Mouse (Mus musculus): Measurements from ENCODE around the gene Mvb12a. TPM values are rescaled to one million over a fixed set of nuclear protein-coding genes. Genes with fewer than 3 reads are reported as not detected.
A peak's percentile ranks its signal among the peaks of the same experiment; 100 is the strongest.

The Mvb12a gene
- total RNA-seq, 4 experiments from 2014 or later, result 72.6 to 87.3 (median 82.3) TPM

DNA sequence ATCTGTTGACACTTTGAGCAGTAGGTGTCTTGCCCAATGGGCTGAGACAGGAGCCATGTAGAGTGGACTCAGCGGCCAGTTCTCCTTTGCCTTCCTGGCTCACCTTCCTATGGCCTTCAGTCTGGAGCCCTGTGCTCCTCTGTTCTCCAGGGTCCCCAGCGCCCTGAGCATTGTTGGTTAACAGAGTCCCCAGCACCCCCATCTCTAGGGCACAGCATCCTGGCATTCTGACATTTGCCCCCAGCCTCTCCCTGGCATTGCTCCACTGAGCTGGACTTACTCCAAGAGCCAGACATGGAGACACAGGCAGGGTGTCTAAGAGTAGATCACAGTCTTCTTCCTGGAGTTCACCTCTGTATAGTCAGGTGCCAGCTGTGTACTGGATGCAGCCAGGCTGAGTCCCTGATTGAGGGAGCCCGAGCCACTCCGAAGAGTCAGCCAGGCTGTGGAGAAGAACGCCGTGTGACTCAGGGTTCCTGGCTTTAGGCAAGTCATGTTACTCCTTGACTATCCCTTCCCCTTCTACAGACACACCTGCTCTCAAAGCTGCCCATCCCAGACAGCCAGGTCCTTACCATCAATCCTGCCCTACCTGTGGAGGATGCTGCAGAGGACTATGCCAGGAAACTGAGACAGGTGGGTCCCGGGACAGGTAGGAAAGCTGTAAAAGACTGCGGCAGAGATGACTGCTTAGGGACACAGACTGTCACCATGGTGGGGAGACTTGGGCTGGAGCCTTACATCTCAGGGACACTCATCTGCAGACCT, 51.0 kb downstream of the Mvb12a start:
- no peak for DNase-seq

DNA sequence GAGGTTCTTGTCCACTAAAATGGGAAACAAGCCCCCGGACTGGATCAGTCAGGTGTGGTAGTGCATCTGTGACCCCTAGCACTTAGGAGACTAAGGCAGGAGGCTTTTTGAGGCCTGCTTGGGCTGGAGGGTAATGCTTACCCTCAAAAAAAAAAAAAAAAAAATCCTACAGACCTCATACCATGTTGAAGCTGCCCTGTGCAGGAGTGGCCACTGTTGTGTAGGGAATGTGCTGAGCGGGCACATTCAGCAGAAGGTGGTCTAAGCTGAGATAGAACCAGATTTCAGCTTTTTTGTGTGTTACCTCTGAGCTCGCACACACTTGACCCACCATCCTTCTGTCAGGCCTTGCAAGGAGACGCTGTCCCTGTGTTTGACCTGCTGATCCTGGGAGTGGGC, 51.6 kb downstream of the Mvb12a start:
- DNase-seq, result no peak

DNA sequence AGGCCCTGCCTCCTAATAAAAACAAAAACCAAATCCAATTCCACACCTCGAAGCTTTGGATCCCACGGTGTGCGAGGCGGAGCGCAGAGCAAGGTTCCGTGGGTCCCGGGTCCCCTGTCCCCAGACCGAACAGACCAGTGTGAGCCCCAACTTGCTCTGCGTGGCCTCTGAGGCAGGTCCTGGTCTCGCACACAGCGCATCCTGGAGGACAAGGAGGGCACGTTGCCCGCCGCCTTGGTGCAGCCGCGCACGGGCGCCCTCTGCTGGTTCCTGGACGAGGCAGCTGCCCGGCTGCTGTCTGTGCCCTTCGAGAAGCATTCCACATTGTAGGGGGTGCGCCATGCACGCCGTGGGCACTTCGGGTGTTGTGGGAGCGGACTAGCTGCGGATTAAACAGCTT, 53.1 kb downstream of the Mvb12a start:
- DNase-seq, result peak; percentile 77

DNA sequence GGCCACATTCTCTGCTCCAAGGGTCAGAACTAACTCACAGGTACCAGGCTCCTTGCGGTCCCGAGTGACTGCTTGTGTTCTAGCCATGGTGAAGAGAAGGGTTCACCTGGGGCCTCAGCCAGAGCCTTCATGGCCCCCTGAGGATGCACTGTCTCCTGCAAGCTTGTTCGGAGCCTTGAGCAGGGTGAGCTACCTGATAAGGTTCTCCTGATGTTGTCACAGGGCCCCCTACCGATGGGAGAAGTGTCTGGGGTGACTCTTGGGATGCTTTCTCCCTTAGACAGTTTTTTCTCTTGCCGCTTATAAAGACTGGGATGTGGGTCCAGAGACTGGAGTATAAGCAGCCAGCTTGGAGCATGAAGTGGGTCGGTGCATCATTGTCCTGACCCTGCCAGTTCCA, 53.7 kb downstream of the Mvb12a start:
- no peak for DNase-seq

DNA sequence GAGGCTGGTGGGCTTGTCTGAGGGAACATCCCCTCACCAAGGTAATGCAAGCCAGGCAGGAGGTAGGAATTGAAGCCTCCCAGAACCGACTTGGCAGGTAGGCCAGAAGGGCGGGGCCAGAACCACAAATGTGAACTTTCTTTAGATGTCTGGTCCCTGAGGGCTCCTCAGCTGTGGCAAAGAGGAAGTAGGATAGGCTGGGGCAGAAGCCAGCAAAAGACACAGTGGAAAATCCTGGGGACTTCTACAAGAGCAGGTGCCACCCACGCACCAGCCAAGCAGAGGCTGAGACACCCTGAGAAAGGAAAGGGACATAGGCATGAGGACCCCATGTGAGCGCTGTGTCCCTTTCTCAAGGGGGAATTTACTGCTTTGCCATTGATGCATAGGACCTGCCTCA, 54.1 kb downstream of the Mvb12a start:
- no peak for DNase-seq

DNA sequence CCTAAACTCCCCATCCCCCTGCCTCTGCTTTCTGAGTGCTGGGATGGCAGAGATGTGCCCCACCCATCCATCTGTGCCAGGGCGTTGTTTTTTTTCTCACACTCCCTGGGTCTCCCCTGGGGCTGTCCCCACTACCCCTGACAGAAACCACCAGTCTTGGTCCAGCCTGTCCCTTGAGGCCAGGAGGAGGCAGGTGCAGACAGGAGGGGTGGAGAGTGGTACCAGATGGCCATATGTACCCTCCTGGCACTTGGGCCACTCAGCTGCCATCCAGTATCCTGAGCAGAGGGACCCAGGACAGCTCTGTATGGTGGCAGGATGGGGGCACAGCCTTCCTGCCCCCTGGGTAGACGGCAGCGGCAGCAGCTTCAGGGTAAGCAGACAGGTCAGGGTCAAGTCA, 54.7 kb downstream of the Mvb12a start, which contains the start of gene Fam129c:
Fam129c (plus strand) TSS at position 198 of the 400 bp plus-strand sequence.
- DNase-seq, result no peak

Other genes starting within 250 kb of the Mvb12a start
- 100 to 1,000 TPM; 203 to 262 (median 232) TPM for gene Use1, start 176.1 kb upstream of the Mvb12a start, total RNA-seq (2022)
- 10 to 100 TPM; 15.9 to 18.8 (median 17.7) TPM for gene Ocel1, start 171.6 kb upstream of the Mvb12a start, total RNA-seq (2022)
- 10 to 100 TPM; 59.1 to 67.2 (median 62.7) TPM for gene Nr2f6, start 161.0 kb upstream of the Mvb12a start, total RNA-seq (2022)
- gene Ushbp1, start 147.1 kb upstream of the Mvb12a start, total RNA-seq (2022), result 10 to 100 TPM; 11.4 to 25.1 (median 18.2) TPM
- 100 to 1,000 TPM; 101 to 137 (median 120) TPM for gene Babam1, start 146.1 kb upstream of the Mvb12a start, total RNA-seq (2022)
- 1 to 10 TPM in 1 of 4 experiments, under 1 TPM in 2, not detected in 1; 0.56 to 1.2 (median 0.92) TPM for gene Ankle1, start 136.9 kb upstream of the Mvb12a start, total RNA-seq (2022)
- gene Abhd8, start 79.3 kb upstream of the Mvb12a start, total RNA-seq (2022), result 10 to 100 TPM; 85.3 to 96.2 (median 92.1) TPM
- 100 to 1,000 TPM in 1 of 4 experiments, 10 to 100 TPM in 3; 64.7 to 108 (median 88.7) TPM for gene Mrpl34, start 78.0 kb upstream of the Mvb12a start, total RNA-seq (2022)
- 10 to 100 TPM; 51.7 to 65.2 (median 57.9) TPM for gene Dda1, start 73.7 kb upstream of the Mvb12a start, total RNA-seq (2022)
- gene Ano8, start 57.0 kb upstream of the Mvb12a start, total RNA-seq (2022), result 10 to 100 TPM; 13.5 to 24.7 (median 20.6) TPM
- 10 to 100 TPM; 23.1 to 32.0 (median 29.0) TPM for gene Gtpbp3, start 54.8 kb upstream of the Mvb12a start, total RNA-seq (2022)
- gene Plvap, start 31.2 kb upstream of the Mvb12a start, total RNA-seq (2022), result 100 to 1,000 TPM; 195 to 255 (median 230) TPM
- not detected for gene Ccdc194, start 17.2 kb upstream of the Mvb12a start, total RNA-seq (2022)
- 10 to 100 TPM; 54.3 to 91.2 (median 67.9) TPM for gene Bst2, start 5.5 kb upstream of the Mvb12a start, total RNA-seq (2022)
- 1 to 10 TPM; 5.1 to 7.0 (median 5.8) TPM for gene Tmem221, start 15.9 kb downstream of the Mvb12a start, total RNA-seq (2022)
- gene Nxnl1, start 23.7 kb downstream of the Mvb12a start, total RNA-seq (2022), result 1 to 10 TPM in 1 of 4 experiments, under 1 TPM in 3; 0.40 to 1.3 (median 0.49) TPM
- gene Slc27a1, start 26.0 kb downstream of the Mvb12a start, total RNA-seq (2022), result 100 to 1,000 TPM; 141 to 186 (median 160) TPM
- gene Pgls, start 49.3 kb downstream of the Mvb12a start, total RNA-seq (2022), result 100 to 1,000 TPM; 116 to 141 (median 124) TPM
- gene Fam129c, start 54.7 kb downstream of the Mvb12a start, total RNA-seq (2022), result 1 to 10 TPM; 1.5 to 3.0 (median 2.3) TPM
- gene Colgalt1, start 68.1 kb downstream of the Mvb12a start, total RNA-seq (2022), result 10 to 100 TPM; 64.7 to 78.0 (median 69.1) TPM
- 10 to 100 TPM in 3 of 4 experiments, 1 to 10 TPM in 1; 9.8 to 11.8 (median 11.4) TPM for gene Unc13a, start 128.8 kb downstream of the Mvb12a start, total RNA-seq (2022)
- 10 to 100 TPM; 10.7 to 21.8 (median 16.6) TPM for gene Jak3, start 133.4 kb downstream of the Mvb12a start, total RNA-seq (2022)
- 10 to 100 TPM in 1 of 4 experiments, 1 to 10 TPM in 3; 3.9 to 12.3 (median 7.1) TPM for gene Insl3, start 146.3 kb downstream of the Mvb12a start, total RNA-seq (2022)
- gene B3gnt3, start 158.9 kb downstream of the Mvb12a start, total RNA-seq (2022), result 1 to 10 TPM; 3.0 to 5.1 (median 4.4) TPM
- gene Fcho1, start 182.8 kb downstream of the Mvb12a start, total RNA-seq (2022), result 1 to 10 TPM; 2.1 to 6.2 (median 3.7) TPM